Mouse (Mus musculus) stomach, embryonic 16.5 days (tissue): ENCODE data around the gene Rpl21. TPM values are rescaled to one million over a fixed set of nuclear protein-coding genes. Genes with fewer than 3 reads are reported as not detected.
A peak's percentile ranks its signal among the peaks of the same experiment; 100 is the strongest.

Experiments used
- ATAC-seq: fragments of 200-750 bp; cut with Nextera tagmentation; 2 replicates; pipeline ENCODE4 v1.8.0; 2017; ENCODE audit warnings: moderate number of reproducible peaks, moderate TSS enrichment; ENCODE audit not compliant: insufficient read depth, low FRiP score
- H3K27ac ChIP-seq: fragments of 300-500 bp; sonication (generic); 2 replicates; pipeline ENCODE4 v1.5.1; 2014; ENCODE audit warnings: low read length
- H3K27me3 ChIP-seq: fragments of 300-500 bp; sonication (generic); 2 replicates; pipeline ENCODE4 v1.6.1; 2014; ENCODE audit warnings: low read length, control low read depth, mixed read lengths; ENCODE audit not compliant: control insufficient read depth, insufficient read depth
- H3K36me3 ChIP-seq: fragments of 300-500 bp; sonication (generic); 2 replicates; pipeline ENCODE4 v1.6.1; 2014; ENCODE audit warnings: low read length; ENCODE audit not compliant: control insufficient read depth, insufficient read depth
- H3K4me1 ChIP-seq: fragments of 300-500 bp; sonication (generic); 2 replicates; pipeline ENCODE4 v1.6.1; 2014; ENCODE audit warnings: low read length, control low read depth, mixed read lengths; ENCODE audit not compliant: control insufficient read depth, insufficient read depth
- H3K4me2 ChIP-seq: fragments of 300-500 bp; sonication (generic); 2 replicates; pipeline ENCODE4 v1.6.1; 2014; ENCODE audit warnings: low read depth, low read length, mixed read lengths
- H3K4me3 ChIP-seq: fragments of 300-500 bp; sonication (generic); replicated peaks from 2 replicates; pipeline ENCODE4 v1.5.1; 2014; ENCODE audit warnings: mild to moderate bottlenecking, low read length
- H3K9ac ChIP-seq: fragments of 300-500 bp; sonication (generic); 2 replicates; pipeline ENCODE4 v1.6.1; 2014; ENCODE audit warnings: low read length
- H3K9me3 ChIP-seq: fragments of 300-500 bp; sonication (generic); replicated peaks from 2 replicates; pipeline ENCODE4 v1.6.1; 2016; ENCODE audit warnings: low read length, control low read depth; ENCODE audit not compliant: control insufficient read depth
- WGBS: fragments of 180-500 bp; shearing (Covaris S2); extraction: QIAGEN DNeasy Blood & Tissue Kit; methylation state at CpG from one replicate; pipeline ENCODE4 v1.1.7; 2014; 5-methylcytosine and 5-hydroxymethylcytosine counted together
- polyA plus RNA-seq: library from polyadenylated mRNA; unstranded; fragments of >200 nt; fragmentation: Nextera tagmentation; extraction: Ambion mirVana; gene quantifications from 2 replicates; pipeline ENCODE4 v1.2.1, GENCODE M21; 2015

Rpl21 gene
- polyA plus RNA-seq, 1 experiment from 2014 or later, result 513 TPM

DNA sequence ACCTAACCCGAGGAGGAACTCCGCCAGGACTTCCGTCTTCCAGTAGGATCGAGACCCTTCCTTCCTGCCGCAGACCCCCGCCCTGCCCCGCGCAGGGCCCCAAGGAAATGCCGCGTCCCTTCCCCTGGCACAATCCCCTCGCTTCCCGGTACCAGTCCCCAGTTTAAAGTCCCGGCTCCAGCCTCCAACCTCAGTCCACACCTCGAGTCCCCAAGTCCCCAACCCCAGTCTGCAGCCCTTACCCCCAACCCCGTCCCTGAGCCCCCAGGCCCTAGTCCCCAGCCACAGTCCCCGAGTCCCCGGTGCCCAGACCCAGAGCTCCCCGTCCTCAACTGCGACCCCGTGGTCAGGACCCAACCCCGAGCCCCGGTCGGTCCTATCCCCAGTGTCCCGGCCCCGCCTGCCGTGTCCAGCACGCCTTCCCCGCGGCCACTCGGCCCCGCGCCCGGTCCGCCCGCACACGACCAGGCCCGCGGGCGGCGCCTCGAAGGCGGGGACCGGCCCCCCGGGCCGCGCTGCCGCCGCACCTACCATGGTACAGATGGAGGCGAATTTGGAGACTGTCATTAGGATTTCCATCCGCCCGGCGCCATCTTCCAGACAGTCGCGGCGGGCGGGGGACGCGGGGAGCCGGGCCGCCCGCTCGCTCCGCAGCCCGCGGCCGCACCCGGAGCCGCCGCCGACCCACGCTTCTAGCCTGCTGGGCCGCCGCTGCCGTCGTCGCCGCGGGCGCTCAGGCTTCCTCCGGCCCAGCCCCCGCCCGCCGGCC lies 38.4 kb upstream of the Rpl21 start:
- Histone ChIP-seq H3K9me3 (no peaks in the 10 kb centered on the region), H3K27ac (peak overlapping the region; percentile 93), H3K4me1 (peaks cover 38% of the 10 kb centered on the region), H3K36me3 (no peaks in the 10 kb centered on the region), H3K4me2 (peak overlapping the region; percentile 79), H3K9ac (peak overlapping the region; percentile 97), H3K27me3 (no peaks in the 10 kb centered on the region), H3K4me3 (peak overlapping the region; percentile 97)
- under 1% methylated on average over 69 of the region's 83 CpGs for WGBS
- ATAC-seq, result peak; percentile 57

DNA sequence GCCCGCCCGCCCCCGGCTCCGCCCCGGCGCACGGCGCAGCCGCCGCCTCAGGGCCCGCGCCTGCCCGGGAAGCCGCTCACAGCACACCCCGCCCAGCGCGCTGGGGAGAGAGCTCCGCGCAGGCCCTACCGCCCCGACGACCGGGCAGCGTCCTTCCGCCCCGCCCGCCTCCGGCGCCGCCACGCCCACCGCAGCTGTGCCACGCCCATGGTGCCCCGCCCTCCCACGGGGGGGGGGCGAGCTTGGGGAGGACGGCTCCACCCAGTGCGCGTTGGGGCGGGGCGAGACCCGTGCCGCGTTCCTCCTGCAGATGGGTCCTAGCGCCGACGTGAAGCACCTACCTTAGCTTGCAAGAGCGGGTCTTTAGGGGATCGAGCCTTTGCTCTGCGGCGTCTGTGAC lies 37.8 kb upstream of the Rpl21 start, which contains the start of gene Usp12:
Gene Usp12, minus strand, starts transcription at position 154 of the 400 bp plus-strand sequence.
- Histone ChIP-seq H3K27me3 (no peaks in the 10 kb centered on the region), H3K4me1 (peaks cover 32% of the 10 kb centered on the region), H3K4me2 (peak within 1 kb of the TSS; percentile 79), H3K9ac (peak within 1 kb of the TSS; percentile 97), H3K4me3 (peak within 1 kb of the TSS; percentile 97), H3K27ac (peak within 1 kb of the TSS; percentile 93), H3K9me3 (no peaks in the 10 kb centered on the region), H3K36me3 (no peaks in the 10 kb centered on the region)
- WGBS, result under 1% methylated on average over 28 of the region's 51 CpGs
- ATAC-seq, result peak; percentile 98

DNA sequence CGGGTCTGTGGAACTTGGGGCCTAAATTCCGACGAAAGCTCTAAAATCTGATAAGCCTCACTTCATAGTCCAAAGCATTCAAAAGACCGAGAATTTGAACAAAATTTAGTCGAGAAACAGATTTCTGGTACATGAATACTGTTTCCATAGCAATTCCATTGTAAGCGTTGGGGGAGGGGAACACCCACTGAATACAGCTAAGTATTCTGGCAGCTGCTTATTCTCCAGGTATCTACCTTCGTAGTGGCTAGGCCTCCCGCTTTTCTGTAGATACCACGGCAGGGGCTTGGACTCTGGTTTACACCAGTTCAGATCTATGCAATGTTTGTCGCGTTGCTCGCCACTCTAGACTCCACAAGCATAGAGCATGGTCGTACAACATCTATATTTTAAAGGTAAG lies 37.0 kb upstream of the Rpl21 start:
- H3K9ac ChIP-seq, result no peak overlapping the region
- ATAC-seq, result no peak
- peaks cover 25% of the 10 kb centered on the region for H3K4me1 ChIP-seq
- H3K4me3 ChIP-seq, result no peak overlapping the region
- H3K9me3 ChIP-seq, result no peaks in the 10 kb centered on the region
- no peak overlapping the region for H3K27ac ChIP-seq
- no peaks in the 10 kb centered on the region for H3K36me3 ChIP-seq
- H3K27me3 ChIP-seq, result no peaks in the 10 kb centered on the region
- WGBS, result 77% methylated on average over 13 of the region's 13 CpGs
- no peak overlapping the region for H3K4me2 ChIP-seq

DNA sequence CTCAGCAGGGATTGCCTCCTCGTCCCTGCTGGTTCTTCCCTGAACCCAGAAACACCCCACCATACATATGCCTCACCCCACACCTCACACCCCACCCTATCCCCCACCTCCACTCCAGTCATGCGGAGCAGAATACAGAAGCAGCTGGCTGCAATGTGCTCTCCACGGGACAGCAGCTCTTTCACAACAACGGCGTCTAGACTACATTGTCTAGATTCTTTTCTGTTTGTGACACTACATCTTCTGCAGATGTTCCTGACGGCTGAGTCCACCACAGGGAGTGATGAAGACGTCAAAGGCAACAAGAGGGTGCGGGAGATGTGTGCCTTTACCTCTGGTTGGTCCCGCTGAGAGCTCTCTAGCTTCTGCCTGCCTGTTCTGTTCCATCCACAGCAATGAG lies 34.7 kb upstream of the Rpl21 start:
- no peak for ATAC-seq
- Histone ChIP-seq H3K9ac (no peak overlapping the region), H3K9me3 (no peaks in the 10 kb centered on the region), H3K36me3 (no peaks in the 10 kb centered on the region), H3K27ac (no peak overlapping the region), H3K4me2 (no peak overlapping the region), H3K4me3 (no peak overlapping the region), H3K4me1 (peaks cover 7% of the 10 kb centered on the region), H3K27me3 (no peaks in the 10 kb centered on the region)
- 58% methylated on average over 9 of the region's 9 CpGs for WGBS

DNA sequence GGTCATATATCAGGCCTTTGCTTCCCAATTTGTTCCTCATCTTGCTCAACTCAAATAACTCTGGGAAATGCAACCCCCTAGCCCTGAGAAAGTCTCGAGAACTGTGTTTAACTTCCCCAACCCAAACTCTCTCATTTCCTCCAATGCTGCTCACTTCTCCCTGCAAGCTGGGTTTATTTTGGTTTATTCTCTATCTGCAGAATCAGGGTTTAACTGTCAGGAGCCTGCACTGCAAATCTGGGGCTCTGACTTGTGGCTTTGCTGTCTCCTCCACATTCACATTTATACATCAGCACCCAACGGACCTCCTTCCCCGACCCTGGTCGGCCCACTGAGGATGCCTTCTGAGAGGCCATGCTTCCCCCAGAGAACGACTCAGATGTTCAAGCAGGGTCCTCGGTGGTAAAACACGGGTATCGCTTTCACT lies 26.7 kb upstream of the Rpl21 start:
- Histone ChIP-seq H3K27me3 (no peaks in the 10 kb centered on the region), H3K4me1 (no peaks in the 10 kb centered on the region), H3K9me3 (no peaks in the 10 kb centered on the region), H3K9ac (peak overlapping the region; percentile 24; the same call in 1 of the 2 replicates), H3K36me3 (no peaks in the 10 kb centered on the region), H3K4me3 (no peak overlapping the region), H3K4me2 (no peak overlapping the region), H3K27ac (no peak overlapping the region)
- no peak for ATAC-seq
- 63% methylated on average over 8 of the region's 8 CpGs for WGBS

DNA sequence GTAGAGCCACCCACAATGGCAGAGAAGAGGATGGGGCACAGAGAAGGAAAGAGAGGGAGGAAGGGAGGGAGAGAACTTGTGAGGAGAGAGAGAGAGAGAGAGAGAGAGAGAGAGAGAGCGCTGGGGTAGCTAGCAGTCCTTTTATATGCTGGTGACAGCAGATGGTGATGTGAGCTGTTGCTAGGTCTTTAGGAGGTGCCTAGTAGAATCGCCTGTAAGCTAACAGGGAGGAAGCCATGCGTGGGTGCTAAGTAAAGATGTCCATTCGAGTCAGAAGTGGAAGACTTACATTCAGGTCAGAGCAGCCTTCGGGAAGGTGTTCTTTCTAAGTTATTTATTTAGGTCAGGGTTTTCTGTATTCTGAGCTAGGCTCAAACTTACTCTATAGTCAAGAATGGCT lies 22.7 kb upstream of the Rpl21 start:
- Histone ChIP-seq H3K27me3 (no peaks in the 10 kb centered on the region), H3K4me1 (no peaks in the 10 kb centered on the region), H3K9me3 (no peaks in the 10 kb centered on the region), H3K4me3 (no peak overlapping the region), H3K9ac (no peak overlapping the region), H3K4me2 (no peak overlapping the region), H3K27ac (no peak overlapping the region), H3K36me3 (no peaks in the 10 kb centered on the region)
- 71% methylated on average over 5 of the region's 5 CpGs for WGBS
- no peak for ATAC-seq

DNA sequence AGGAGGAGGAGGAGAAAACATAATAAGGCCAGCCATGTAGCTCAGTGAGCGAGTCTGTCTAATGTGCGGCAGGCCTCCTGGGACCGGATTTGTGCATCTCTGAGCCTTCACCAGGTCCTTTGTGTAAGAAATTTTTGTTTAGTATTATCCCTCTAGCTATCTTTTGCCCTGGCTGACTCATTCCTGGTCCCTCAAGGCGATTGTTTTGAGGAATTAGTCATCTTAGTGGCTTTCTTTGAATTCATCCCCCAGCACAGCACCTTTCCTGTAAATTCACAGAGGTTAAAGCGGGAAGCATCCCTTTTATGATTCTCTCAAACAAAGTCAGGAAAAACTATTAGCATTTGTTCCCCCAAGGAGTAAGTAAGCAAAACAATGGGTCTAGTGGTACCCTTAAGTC lies 19.8 kb upstream of the Rpl21 start:
- H3K4me2 ChIP-seq, result no peak overlapping the region
- no peak overlapping the region for H3K4me3 ChIP-seq
- 83% methylated on average over 5 of the region's 5 CpGs for WGBS
- H3K27ac ChIP-seq, result no peak overlapping the region
- no peak for ATAC-seq
- no peaks in the 10 kb centered on the region for H3K9me3 ChIP-seq
- no peaks in the 10 kb centered on the region for H3K27me3 ChIP-seq
- no peaks in the 10 kb centered on the region for H3K36me3 ChIP-seq
- no peak overlapping the region for H3K9ac ChIP-seq
- no peaks in the 10 kb centered on the region for H3K4me1 ChIP-seq

DNA sequence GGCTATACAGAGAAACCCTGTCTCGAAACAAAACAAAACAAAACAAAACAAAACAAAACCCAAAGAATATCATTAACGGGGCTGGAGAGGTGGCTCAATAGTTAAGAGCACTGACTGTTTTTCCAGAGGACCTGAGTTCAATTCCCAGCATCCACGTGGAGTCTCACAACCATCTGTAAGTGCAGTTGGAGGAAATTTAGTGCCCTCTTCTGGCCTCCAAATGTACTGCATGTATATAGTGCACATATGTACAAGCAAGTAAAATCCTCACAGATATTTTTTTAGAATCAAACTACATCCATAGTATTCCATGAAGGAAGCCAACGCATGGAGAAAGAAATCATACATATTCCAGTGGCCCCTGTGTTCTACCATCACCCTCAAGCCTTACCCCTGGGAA lies 19.3 kb upstream of the Rpl21 start:
- WGBS, result 89% methylated on average over 4 of the region's 4 CpGs
- Histone ChIP-seq H3K9me3 (no peaks in the 10 kb centered on the region), H3K27me3 (no peaks in the 10 kb centered on the region), H3K4me3 (no peak overlapping the region), H3K4me2 (no peak overlapping the region), H3K9ac (no peak overlapping the region), H3K36me3 (no peaks in the 10 kb centered on the region), H3K4me1 (no peaks in the 10 kb centered on the region), H3K27ac (no peak overlapping the region)
- ATAC-seq, result no peak

DNA sequence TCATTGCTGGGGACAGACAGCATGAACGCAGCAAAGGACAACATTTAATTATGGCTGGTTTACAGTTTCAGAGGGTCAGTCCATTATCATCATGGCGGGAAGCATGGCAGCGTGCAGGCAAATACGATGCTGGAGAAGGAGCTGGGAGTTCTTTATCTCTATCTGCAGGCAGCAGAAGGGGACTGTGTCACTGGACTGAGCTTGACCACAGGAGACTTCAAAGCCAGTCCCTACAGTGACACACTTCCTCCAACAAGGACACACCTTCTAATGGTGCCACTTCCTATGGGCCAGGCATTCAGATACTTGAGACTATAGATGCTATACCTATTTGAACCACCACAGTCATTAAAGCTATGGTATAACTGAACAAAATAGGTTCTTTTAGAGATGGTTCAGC lies 17.3 kb upstream of the Rpl21 start:
- H3K27ac ChIP-seq, result no peak overlapping the region
- H3K27me3 ChIP-seq, result no peaks in the 10 kb centered on the region
- H3K4me1 ChIP-seq, result no peaks in the 10 kb centered on the region
- no peak overlapping the region for H3K4me3 ChIP-seq
- no peaks in the 10 kb centered on the region for H3K9me3 ChIP-seq
- 78% methylated on average over 4 of the region's 4 CpGs for WGBS
- H3K9ac ChIP-seq, result no peak overlapping the region
- no peak overlapping the region for H3K4me2 ChIP-seq
- ATAC-seq, result no peak
- no peaks in the 10 kb centered on the region for H3K36me3 ChIP-seq
